Mouse (Mus musculus) heart, adult 2 months (tissue): Measurements from ENCODE around the gene P4ha1. TPM values are rescaled to one million over a fixed set of nuclear protein-coding genes. Genes with fewer than 3 reads are reported as not detected.

Experiments
- DNase-seq, 2 experiments: peaks; one replicate each; pipeline ENCODE4 v3.0.0; 2021
- H3K27ac ChIP-seq: fragments of 200-600 bp; 2 replicates; pipeline ENCODE4 v1.8.1; 2022
- H3K27me3 ChIP-seq: fragments of 200-500 bp; 2 replicates; pipeline ENCODE4 v1.6.1; 2012; ENCODE audit warnings: mild to moderate bottlenecking, low read length, inconsistent platforms, mixed read lengths; ENCODE audit not compliant: control insufficient read depth, insufficient read depth
- H3K36me3 ChIP-seq: fragments of 200-500 bp; 2 replicates; pipeline ENCODE4 v1.6.1; 2012; ENCODE audit warnings: low read length, inconsistent platforms; ENCODE audit not compliant: control insufficient read depth, insufficient read depth
- H3K4me1 ChIP-seq: fragments of 200-500 bp; 2 replicates; pipeline ENCODE4 v1.6.1; 2011; ENCODE audit warnings: low read length; ENCODE audit not compliant: control insufficient read depth, insufficient read depth
- H3K4me3 ChIP-seq: fragments of 200-600 bp; 2 replicates; pipeline ENCODE4 v1.8.1; 2022
- H3K79me2 ChIP-seq: fragments of 200-500 bp; replicated peaks from 2 replicates; pipeline ENCODE4 v1.6.1; 2012; ENCODE audit warnings: mild to moderate bottlenecking, inconsistent platforms, low read length, moderate library complexity, mixed read lengths; ENCODE audit not compliant: control insufficient read depth, insufficient read depth
- H3K9ac ChIP-seq: fragments of 200-500 bp; 2 replicates; pipeline ENCODE4 v1.6.1; 2012; ENCODE audit warnings: low read depth, mild to moderate bottlenecking, control low read depth, inconsistent platforms, low read length, mixed read lengths
- CTCF ChIP-seq: fragments of 200-600 bp; IDR thresholded peaks from 2 replicates; pipeline ENCODE4 v1.8.1; 2022; ENCODE audit warnings: antibody characterized with exemption, mild to moderate bottlenecking, moderate library complexity
- EP300 ChIP-seq: fragments of 200-500 bp; IDR thresholded peaks from 2 replicates; pipeline ENCODE4 v1.6.1; 2011; ENCODE audit warnings: low read depth, low read length, control low read depth; ENCODE audit not compliant: insufficient read depth
- POLR2A ChIP-seq: fragments of 200-500 bp; IDR thresholded peaks from 2 replicates; pipeline ENCODE4 v1.6.1; 2011; ENCODE audit warnings: mild to moderate bottlenecking, low read depth, low read length, control low read depth; ENCODE audit not compliant: insufficient read depth
- WGBS: fragments of 180-500 bp; shearing (Covaris S2); methylation state at CpG from one replicate; pipeline ENCODE4 v1.1.7; 2018; 5-methylcytosine and 5-hydroxymethylcytosine counted together
- intact Hi-C: fragments of 180-260 bp; cut with DNase I; formaldehyde crosslinking; loops from one replicate; pipeline ENCODE4 v1.15.1; 2025
- polyA plus RNA-seq: library from polyadenylated mRNA; depleted of rRNA; stranded (reverse); fragments of >200 nt; gene quantifications from 2 replicates; pipeline ENCODE4 v1.2.3, GENCODE M21; 2012
- total RNA-seq, 2 experiments: library from RNA; stranded (reverse); gene quantifications; 2 replicates each; pipeline ENCODE4 v1.2.3; 2021

The P4ha1 gene
- total and polyA plus RNA-seq, 3 experiments: 14.8 to 48.0 (median 42.4) TPM

GRCm38 (mm10) chr10:59285530-59285929 is 37.6 kb upstream of the P4ha1 start:
- no peak for DNase-seq
- Histone ChIP-seq H3K9ac (no peak overlapping the region), H3K27me3 (no peaks in the 10 kb centered on the region), H3K79me2 (no peaks in the 10 kb centered on the region), H3K27ac (no peak overlapping the region), H3K4me1 (no peaks in the 10 kb centered on the region), H3K4me3 (no peak overlapping the region), H3K36me3 (no peaks in the 10 kb centered on the region)
- WGBS: 54% methylated on average over 5 of the region's 5 CpGs
- intact Hi-C loops: no loop called here
- no peak for TF ChIP-seq CTCF
- no peak for TF ChIP-seq POLR2A
- no peak for TF ChIP-seq EP300

GRCm38 (mm10) chr10:59287251-59287650 is 35.8 kb upstream of the P4ha1 start:
- Histone ChIP-seq H3K9ac (no peak overlapping the region), H3K79me2 (no peaks in the 10 kb centered on the region), H3K4me1 (no peaks in the 10 kb centered on the region; the same call in 1 of the 2 replicates), H3K27ac (no peak overlapping the region), H3K36me3 (no peaks in the 10 kb centered on the region), H3K27me3 (no peaks in the 10 kb centered on the region), H3K4me3 (no peak overlapping the region)
- 63% methylated on average over 2 of the region's 2 CpGs for WGBS
- intact Hi-C loops: no loop called here
- TF ChIP-seq POLR2A (no peak), EP300 (no peak), CTCF (no peak)
- DNase-seq: no peak

- WGBS: 75% methylated on average over 3 of the region's 3 CpGs
- Histone ChIP-seq H3K27ac (no peak overlapping the region), H3K9ac (no peak overlapping the region), H3K27me3 (no peaks in the 10 kb centered on the region), H3K4me3 (no peak overlapping the region), H3K4me1 (no peaks in the 10 kb centered on the region; the same call in 1 of the 2 replicates), H3K36me3 (no peaks in the 10 kb centered on the region), H3K79me2 (no peaks in the 10 kb centered on the region)
- no peak for DNase-seq
- intact Hi-C loops: no loop called here
- TF ChIP-seq POLR2A (no peak), CTCF (no peak), EP300 (no peak)
Observed at GRCm38 (mm10) chr10:59287662-59288061, 35.4 kb upstream of the P4ha1 start.

GRCm38 (mm10) chr10:59289062-59289461 is 34.0 kb upstream of the P4ha1 start:
- no peaks in the 10 kb centered on the region for H3K79me2 ChIP-seq

GRCm38 (mm10) chr10:59291536-59291935 is 31.6 kb upstream of the P4ha1 start:
- Histone ChIP-seq H3K4me1 (no peaks in the 10 kb centered on the region; the same call in 1 of the 2 replicates), H3K27me3 (no peaks in the 10 kb centered on the region), H3K79me2 (no peaks in the 10 kb centered on the region), H3K4me3 (no peak overlapping the region), H3K9ac (no peak overlapping the region), H3K36me3 (no peaks in the 10 kb centered on the region), H3K27ac (no peak overlapping the region)
- WGBS: 67% methylated on average over 3 of the region's 3 CpGs
- no peak for DNase-seq
- no peak for TF ChIP-seq CTCF
- no peak for TF ChIP-seq POLR2A
- TF ChIP-seq EP300: no peak
- intact Hi-C loops: no loop called here

More at GRCm38 (mm10) chr10:59289062-59289461, 34.0 kb upstream of the P4ha1 start:
- 71% methylated on average over 8 of the region's 8 CpGs for WGBS
- Histone ChIP-seq H3K4me1 (no peaks in the 10 kb centered on the region; the same call in 1 of the 2 replicates), H3K27me3 (no peaks in the 10 kb centered on the region), H3K27ac (no peak overlapping the region), H3K4me3 (no peak overlapping the region), H3K9ac (no peak overlapping the region), H3K36me3 (no peaks in the 10 kb centered on the region)
- TF ChIP-seq POLR2A: no peak
- peak; percentile 56 for TF ChIP-seq CTCF
- no peak for DNase-seq
- intact Hi-C loops: no loop called here

GRCm38 (mm10) chr10:59292079-59292478 is 31.0 kb upstream of the P4ha1 start:
- no peaks in the 10 kb centered on the region; the same call in 1 of the 2 replicates for H3K4me1 ChIP-seq
- no peak overlapping the region for H3K4me3 ChIP-seq
- intact Hi-C loops: loop anchor here (1.0 kb wide), 2 partner anchors 126 to 183 kb away; no protein-coding TSS in a partner anchor
- DNase-seq: no peak
- no peak overlapping the region for H3K27ac ChIP-seq
- H3K36me3 ChIP-seq: no peaks in the 10 kb centered on the region
- no peaks in the 10 kb centered on the region for H3K79me2 ChIP-seq
- no peaks in the 10 kb centered on the region for H3K27me3 ChIP-seq
- WGBS: 83% methylated on average over 7 of the region's 7 CpGs
- TF ChIP-seq CTCF (no peak), POLR2A (no peak), EP300 (no peak)
- H3K9ac ChIP-seq: no peak overlapping the region
